Mouse (Mus musculus) MEL (cell line): ENCODE data around the gene Deaf1.

Source experiments
- CHD2 ChIP-seq: IDR thresholded peaks from 2 replicates; pipeline ENCODE4 v1.6.1; 2011; ENCODE audit warnings: low read length, improper control_type of control experiment
- CTCF ChIP-seq, 3 experiments: IDR thresholded peaks in 2 of 3; conservative IDR thresholded peaks in 1 of 3; 2 replicates each; pipeline ENCODE4 v1.5.1; 2011 to 2012; ENCODE audit warnings: low read length in 3 of 3, low read depth in 2 of 3, mild to moderate bottlenecking in 2 of 3, improper control_type of control experiment in 1 of 3, inconsistent platforms in 1 of 3, mixed read lengths in 1 of 3, moderate library complexity in 1 of 3; ENCODE audit not compliant: control insufficient read depth in 1 of 3, insufficient read depth in 1 of 3, poor library complexity in 1 of 3, severe bottlenecking in 1 of 3
- MYB ChIP-seq: IDR thresholded peaks from 2 replicates; pipeline ENCODE4 v1.6.1; 2011; ENCODE audit warnings: mild to moderate bottlenecking, low read depth, low read length, improper control_type of control experiment
- SIN3A ChIP-seq: IDR thresholded peaks from 2 replicates; pipeline ENCODE4 v1.6.1; 2012; ENCODE audit warnings: low read length, improper control_type of control experiment, inconsistent platforms
- USF2 ChIP-seq, 2 experiments: IDR thresholded peaks; 2 replicates each; pipeline ENCODE4 v1.6.1; 2011 to 2012; ENCODE audit warnings: improper control_type of control experiment in 2 of 2, low read length in 2 of 2, borderline replicate concordance in 1 of 2, inconsistent platforms in 1 of 2, low read depth in 1 of 2, mild to moderate bottlenecking in 1 of 2; ENCODE audit not compliant: insufficient read depth in 1 of 2
- ZC3H11A ChIP-seq: IDR thresholded peaks from 2 replicates; pipeline ENCODE4 v1.6.1; 2012; ENCODE audit warnings: low read depth, mild to moderate bottlenecking, inconsistent platforms, low read length, improper control_type of control experiment
- ZNF384 ChIP-seq: IDR thresholded peaks from 2 replicates; pipeline ENCODE4 v1.6.1; 2012; ENCODE audit warnings: low read depth, mild to moderate bottlenecking, inconsistent platforms, low read length, improper control_type of control experiment

GRCm38 (mm10) chr7:141327469-141328372 lies at the start of gene Deaf1, which contains the start of gene Tmem80:
- TF ChIP-seq CTCF (IDR thresholded peaks at IDR 0.05 in 2 of 3, conservative IDR thresholded peaks at IDR 0.05 in 1 of 3; ENCODE audit: control insufficient read depth in 1 of 3, insufficient read depth in 1 of 3, low read depth in 2 of 3, low read length in 3 of 3, poor library complexity in 1 of 3, severe bottlenecking in 1 of 3) = peak in 1 of 3 experiments; percentile 10; a peak in 1 of 6 replicates
- no peak for TF ChIP-seq USF2 (IDR thresholded peaks at IDR 0.05; ENCODE audit: borderline replicate concordance in 1 of 2, insufficient read depth in 1 of 2, low read depth in 1 of 2, low read length in 2 of 2)
- TF ChIP-seq ZNF384 = no peak
- TF ChIP-seq ZC3H11A = no peak
- TF ChIP-seq MYB = no peak
- TF ChIP-seq CHD2 = no peak
- TF ChIP-seq SIN3A = peak; percentile 14; the same call in 1 of the 2 replicates
